Mouse (Mus musculus) hindlimb bud, embryonic 11.5 days (tissue): ENCODE measurements around the gene Fancd2os.

Source experiments
- DNase-seq: peaks from one replicate; pipeline ENCODE4 v3.0.0-alpha.2; 2012; ENCODE audit warnings: low read depth, low spot score; ENCODE audit errors: extremely low spot score

Fancd2os gene

DNA sequence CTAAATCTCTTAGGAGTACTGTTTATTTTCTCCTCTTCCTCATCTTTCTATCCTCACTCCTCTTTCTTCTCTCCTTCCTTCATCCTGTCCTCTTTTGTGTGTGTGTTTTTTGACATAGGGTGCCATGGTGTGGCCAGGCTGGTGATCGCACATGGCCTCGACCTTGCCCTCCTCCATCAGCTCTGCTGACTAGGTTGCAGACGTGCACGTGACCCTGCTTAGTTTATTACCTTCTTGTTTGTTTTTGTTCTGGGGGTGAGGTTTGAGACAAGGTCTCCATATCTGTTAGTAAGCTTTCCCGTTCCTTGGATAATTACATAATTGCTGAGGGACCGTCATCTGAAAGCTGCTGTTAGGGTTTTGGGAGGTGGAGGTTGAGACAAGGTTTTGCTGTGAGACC, 8.4 kb upstream of the Fancd2os start:
- no peak for DNase-seq

DNA sequence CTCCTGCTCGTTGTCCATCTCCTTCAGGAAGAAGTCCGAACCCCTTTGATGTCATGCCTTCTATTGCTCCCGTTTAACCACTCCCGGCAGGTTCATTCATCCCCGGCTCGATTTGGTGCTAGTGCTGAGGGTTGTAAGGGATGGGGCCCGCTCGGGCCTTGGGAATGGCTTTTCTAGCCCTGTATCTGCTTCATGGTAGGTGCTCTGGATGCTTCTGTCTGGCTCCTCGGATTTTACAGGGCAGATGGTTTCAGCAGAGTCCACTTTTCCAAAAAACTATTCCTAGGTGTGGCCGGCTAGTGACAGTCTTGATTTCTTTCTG, 4.7 kb upstream of the Fancd2os start:
- no peak for DNase-seq

DNA sequence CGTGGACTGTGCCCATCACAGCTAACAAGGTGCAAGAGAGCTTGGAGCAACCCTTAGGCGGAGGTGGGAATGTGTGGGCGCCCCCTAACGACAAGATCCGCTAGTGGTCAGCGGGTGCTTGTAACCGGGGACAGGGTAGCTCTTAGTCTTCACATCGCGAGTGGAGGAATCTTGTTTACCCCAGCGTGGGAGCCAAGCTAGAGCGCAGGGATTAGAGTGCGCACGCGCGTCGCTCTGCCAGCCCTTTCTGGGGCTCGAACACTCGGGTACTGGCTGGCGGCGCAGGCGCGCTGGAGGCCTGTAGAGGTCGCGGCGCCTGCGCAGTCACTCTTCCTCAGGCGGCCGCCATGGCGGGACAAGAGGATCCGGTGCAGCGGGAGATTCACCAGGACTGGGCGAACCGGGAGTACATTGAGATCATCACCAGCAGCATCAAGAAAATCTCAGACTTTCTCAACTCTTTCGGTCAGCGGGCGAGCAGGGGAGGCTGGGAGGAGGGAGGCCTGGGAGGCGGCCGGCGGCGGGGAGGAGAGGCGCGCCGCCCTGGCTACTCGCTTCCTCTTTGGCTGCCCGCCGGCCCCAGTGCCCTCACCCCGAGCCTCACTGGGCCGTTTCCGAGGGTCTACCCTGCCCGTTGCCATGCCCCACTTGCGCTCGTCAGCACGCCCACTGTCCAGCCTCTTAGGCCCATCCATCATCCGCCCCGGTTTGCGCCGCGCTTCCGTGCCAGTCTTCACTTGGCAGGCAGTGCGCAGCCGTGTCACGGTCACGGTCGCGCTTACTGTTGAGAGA, 4.1 kb upstream of the Fancd2os start, which contains the start of gene Brk1:
Gene Brk1 (plus strand): TSS at position 341 of the 792 bp plus-strand sequence.
- DNase-seq = no peak

DNA sequence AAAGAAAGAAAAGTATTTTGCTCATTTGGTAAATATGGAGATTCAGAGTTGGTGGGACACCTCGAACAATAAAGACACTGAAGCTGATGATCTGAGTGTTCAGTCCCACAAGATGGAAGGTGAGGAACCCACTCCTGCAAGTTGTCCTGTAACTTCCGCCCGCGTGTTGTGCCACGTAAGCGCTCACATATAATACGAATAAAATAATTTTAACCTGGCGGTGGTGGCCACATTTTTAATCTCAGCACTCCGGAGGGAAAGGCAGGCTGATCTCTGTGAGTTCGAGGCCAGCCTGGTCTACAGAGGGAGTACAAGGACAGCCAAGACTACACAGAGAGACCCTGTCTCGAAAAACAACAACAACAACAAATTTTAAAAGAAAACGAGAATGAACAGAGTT, 3.5 kb upstream of the Fancd2os start:
- DNase-seq = no peak

DNA sequence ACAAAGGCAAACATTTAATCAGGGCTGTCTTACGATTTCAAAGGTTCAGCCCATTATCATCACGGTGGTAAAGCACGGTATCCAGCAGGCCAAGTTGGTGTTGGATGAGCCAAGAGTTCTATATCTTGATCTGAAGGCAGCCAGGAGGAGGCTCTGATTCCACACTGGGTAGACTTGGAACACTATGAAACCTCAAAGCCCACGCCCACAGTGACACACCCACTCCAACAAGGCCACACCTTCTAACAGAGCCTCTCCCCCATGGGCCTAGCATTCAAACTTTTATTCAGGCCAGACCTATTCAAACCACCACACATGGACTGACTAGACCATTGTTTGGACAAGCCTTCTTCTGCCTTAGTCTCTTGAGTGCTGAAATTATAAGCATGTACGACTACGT, 2.3 kb upstream of the Fancd2os start:
- DNase-seq = no peak

DNA sequence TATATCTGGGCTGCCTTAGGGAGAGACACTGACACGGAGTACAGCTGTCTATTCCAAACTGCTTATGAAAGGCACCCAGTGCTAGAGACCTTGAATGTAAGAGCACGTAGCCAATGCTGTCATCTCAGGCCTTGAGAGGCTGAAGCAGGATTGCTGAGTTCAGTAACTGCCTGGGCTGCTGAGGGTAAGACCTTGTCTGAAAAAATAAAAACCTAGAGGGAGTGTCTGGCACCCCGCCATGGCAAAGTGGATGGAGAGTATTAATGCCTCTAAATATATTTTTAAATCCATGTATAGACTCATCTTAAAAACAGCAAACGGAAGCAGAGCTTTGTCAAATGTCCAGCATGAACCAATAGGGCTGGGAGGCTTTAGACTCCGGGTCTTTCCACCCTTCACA, 682 bp downstream of the Fancd2os start:
- DNase-seq = no peak

DNA sequence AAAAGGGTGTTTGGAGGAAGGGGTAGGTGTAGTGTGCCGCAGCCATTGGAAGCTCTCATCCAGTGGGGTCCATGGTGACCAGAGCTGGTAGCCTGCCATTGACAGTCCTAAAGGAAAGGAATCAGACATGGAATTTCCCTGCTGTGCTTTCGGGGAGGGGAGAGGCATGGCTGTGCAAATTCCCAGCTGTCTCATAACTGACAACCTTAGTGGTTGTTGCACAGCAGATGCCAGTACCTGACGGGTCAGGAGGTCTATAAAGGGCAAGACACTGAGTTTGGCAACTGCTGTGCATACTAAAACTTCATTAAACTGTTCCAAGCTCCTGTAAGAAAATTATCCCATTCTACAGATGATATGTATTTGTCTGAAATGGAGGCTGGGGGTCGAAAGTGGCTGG, 2.6 kb downstream of the Fancd2os start:
- DNase-seq = no peak

DNA sequence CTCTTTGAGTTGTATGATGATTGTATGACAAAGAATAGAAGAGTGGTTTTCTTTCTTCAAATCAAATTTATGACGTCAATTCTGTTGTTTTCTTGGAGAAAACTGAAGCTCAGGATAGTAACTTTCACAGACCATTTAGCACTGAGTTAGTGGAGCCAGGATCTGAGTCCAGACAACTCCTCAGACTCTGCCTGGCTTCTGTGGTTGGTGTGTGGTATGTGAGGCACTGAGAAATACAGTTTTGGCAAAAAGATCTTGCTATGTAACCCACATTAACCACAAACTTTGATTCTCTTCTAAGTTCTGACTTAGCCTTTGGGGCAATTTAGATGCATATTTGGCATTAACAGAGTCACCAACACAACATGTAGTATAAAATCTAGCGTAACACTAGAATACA, 7.9 kb downstream of the Fancd2os start:
- DNase-seq = no peak

DNA sequence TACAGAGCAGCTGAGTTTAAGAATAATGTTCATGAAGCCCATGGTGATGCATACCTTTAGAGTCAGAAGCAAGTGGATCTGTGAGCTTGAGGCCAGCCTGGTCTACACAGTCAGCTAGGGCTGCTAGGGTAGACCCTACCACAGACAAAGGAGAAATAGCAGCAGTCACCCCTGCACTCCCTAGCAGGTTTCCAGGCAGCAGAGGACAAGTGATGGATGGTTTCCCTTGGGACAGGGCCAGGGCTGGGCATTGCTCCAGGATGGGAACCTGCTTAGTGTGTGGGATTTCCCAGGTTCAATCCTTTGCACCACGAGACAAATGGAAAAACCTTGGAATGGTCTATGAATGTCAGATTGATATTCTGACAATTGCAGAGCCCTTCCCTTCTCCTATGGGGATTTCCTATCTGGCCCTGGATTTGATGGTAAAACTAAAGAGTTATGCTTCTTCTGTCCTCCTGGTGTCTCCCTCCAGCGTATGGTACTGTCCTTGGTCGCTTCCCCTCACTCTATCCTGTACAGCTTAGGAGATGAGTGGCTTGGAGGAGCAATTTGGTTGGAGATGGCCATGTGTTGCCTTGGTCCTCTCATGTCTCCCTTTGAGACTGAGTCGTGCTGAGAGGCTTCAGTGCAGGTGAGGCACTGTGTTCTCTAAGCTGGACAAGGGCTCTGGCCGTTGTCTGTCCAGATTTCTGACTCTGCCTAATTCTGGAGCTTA, 13.9 kb downstream of the Fancd2os start:
- no peak for DNase-seq

DNA sequence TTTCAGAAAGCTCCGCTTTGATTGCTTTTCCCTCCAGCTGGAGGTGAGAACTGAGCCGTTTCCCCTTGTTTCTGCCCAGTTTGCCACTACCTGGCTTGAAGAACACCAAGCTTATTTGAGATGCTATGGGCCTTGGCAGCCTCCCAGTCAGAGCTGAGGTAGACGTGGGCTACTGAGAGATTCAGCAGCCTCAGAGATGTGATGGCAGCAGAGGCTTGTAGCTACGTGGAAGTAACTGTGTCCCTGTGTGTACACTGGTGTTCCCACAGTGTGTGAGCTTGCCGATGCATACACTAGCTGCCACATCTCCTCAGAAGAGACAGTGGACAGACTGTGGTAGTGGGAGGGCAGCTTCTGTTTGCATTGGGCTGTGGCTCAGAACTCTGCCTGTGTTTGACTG, 15.4 kb downstream of the Fancd2os start:
- no peak for DNase-seq

DNA sequence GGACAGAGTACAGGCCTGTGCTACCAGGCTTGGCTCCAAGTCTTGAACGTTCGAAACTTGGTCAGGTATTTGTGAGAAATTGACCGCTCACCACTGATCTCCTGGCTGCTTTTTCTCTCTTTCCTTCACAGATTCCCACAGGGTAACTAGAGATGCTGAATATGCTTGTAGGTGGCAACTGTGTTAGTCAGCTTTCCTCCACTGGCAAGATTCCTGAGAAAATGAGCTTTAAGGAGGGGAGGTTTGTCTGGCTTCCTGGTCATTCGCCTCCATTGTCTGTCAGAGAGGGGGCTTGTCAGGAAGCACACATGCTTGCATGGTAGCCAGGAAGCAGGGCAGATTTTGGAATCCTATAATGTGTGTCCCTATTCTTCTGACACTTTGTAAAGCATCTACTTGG, 17.5 kb downstream of the Fancd2os start:
- no peak for DNase-seq

DNA sequence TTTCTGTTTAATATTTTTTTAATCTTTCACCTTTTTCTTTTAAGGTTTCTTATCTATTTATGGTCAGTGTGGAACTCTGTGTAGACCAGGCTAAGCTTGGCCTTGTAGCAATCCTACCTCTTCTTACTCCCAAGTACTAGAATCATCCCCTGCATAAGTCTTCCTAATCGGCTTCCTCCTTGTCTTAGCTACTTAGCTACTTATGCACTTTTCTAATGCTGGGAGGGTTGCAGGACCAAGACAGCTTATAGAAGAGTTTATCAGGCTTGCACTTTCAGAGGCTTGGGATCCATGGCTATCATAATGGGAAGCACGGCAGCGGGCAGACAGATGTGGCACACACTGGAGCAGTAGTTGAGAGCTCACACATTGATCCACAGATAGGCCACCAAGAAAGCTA, 21.2 kb downstream of the Fancd2os start:
- no peak for DNase-seq

DNA sequence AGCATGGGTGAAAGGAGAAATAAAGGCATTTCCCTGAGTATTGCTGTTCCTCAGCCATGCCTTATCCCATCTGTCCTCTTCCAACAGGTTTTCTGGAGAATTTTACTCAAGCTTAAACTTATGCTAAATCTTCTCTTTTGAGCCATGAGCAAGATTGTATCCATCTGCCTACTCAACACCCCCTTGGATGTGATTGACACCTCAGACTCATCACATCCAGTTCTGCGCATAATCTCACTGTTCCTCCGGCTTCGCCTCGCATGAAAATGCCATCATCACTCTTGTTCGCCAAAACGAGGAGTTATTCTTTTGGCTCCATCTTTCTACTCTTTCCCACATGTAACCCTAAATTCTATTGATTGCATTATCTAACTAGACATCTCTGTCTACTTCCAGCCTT, 24.5 kb downstream of the Fancd2os start:
- DNase-seq = no peak

DNA sequence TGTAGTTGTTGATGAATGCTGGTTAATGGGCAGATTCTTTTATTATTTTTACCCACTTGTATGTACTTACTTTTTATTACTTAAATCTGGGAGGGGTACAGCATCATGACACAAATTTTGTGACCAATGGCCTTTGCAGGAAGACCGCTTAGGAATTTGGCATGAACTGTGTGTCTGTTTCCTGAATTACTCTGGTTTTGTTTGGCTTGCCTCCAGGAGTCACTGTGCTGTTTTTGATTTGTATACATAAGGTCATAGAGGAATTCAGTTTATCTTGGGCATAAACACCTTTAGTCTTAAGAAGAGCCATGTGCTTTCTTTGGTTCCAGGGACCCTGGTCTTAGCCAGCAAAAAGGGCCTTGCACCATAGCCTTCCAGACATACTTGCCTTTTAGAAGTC, 36.0 kb downstream of the Fancd2os start:
- no peak for DNase-seq

DNA sequence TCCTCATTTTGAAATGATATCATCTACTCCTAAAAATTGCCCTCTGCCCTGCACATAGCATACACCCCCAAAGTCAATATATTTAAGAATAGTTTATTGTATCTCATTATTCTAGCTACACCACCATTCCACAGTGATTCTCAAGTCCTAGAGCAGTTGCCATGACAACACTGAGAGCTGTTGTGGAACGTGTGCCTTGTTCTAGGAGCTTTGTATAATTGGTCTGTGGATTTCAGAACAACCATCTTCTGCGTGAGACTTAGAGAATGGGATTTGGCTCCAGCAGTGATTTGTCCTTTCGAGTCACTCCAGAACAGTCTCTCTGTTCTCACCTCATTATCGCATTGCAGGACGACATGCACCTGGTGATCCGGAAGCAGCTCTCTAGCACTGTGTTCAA, 40.8 kb downstream of the Fancd2os start:
- DNase-seq = no peak
